In the genomic region with DNA sequence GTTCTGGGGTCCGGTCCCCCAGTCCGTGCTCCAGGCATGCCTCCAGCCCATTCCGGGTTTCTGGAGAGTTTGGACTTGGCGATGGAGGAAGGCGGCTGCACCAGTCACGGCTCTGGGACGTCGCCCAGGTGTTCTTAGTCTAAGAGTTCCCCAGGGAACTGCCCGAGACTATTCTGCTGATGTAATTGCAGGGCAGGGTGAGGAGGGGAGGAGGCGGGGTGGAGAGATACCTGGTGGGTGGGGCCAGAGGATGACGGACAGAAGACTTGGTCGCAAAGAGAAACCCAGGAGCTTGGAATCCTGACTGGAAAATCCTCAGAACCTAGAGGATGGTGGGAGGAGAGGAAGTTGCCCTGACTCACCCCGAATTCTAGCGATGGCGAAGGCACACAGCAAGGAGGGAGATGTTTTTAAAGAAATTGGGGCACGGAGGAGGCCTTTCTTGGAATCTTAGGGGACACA, we compare ENCODE assay signal across 10 mouse cellular contexts. TPM values are rescaled to one million over a fixed set of nuclear protein-coding genes. Genes with fewer than 3 reads are reported as not detected.
DNase-seq lines count a peak whose midpoint lies in the region; ATAC-seq and TF ChIP-seq lines count a peak whose summit lies in the region.
"Had no signal": no experiment of that assay in that cellular context is flagged by ENCODE, and none has a peak within 500 bp of the region (broad histone marks: within the 10 kb centered on the region; RNA-seq: fewer than 3 reads in every experiment).

No protein-coding gene starts in this region.

- no peaks in the 10 kb centered on the region for H3K36me3 ChIP-seq in heart, embryonic 16.5 days (ENCODE audit: control insufficient read depth, insufficient read depth)
- H3K36me3 ChIP-seq in stomach, postnatal 0 days (ENCODE audit: control insufficient read depth, insufficient read depth, low read length) = no peaks in the 10 kb centered on the region

- H3K9ac ChIP-seq in heart, embryonic 16.5 days (ENCODE audit: low read length) = no peak overlapping the region
- no peak overlapping the region for H3K9ac ChIP-seq in stomach, postnatal 0 days (ENCODE audit: low read length)

- no peaks in the 10 kb centered on the region for H3K9me3 ChIP-seq in heart, embryonic 16.5 days (replicated peaks; ENCODE audit: control insufficient read depth, low read length)
- no peaks in the 10 kb centered on the region for H3K9me3 ChIP-seq in stomach, postnatal 0 days (ENCODE audit: control insufficient read depth, low read length)

- H3K4me1 ChIP-seq in heart, embryonic 16.5 days (ENCODE audit: control insufficient read depth, insufficient read depth, low read length) = 0 out of 2 replicates have a peak, but pooled peaks cover 5% of the 10 kb centered on the region
- H3K4me1 ChIP-seq in stomach, postnatal 0 days (replicated peaks; ENCODE audit: control insufficient read depth, insufficient read depth) = peaks cover 3% of the 10 kb centered on the region; the same call in 1 of the 2 replicates

- no peak for ATAC-seq in heart, embryonic 16.5 days (replicated peaks; ENCODE audit: extremely low read depth, insufficient read depth, low FRiP score)
- ATAC-seq in stomach, postnatal 0 days (ENCODE audit: low FRiP score, low TSS enrichment) = peak; percentile 71
- ATAC-seq in granulocyte monocyte progenitor cell, adult 5-6 weeks (replicated peaks; ENCODE audit: poor library complexity, severe bottlenecking) = no peak

- DNase-seq in heart, adult 18-20 months = peak; percentile 8 to 9
- DNase-seq in heart, postnatal 4 days = no peak
- DNase-seq in R1 (ENCODE audit: low read depth, low spot score) = peak; percentile 93
- DNase-seq in large intestine, adult 2 months (ENCODE audit: low read depth, low spot score) = peak; percentile 48
- peak; percentile 28 for DNase-seq in lung, postnatal 14 days
- DNase-seq in stomach, postnatal 0 days (ENCODE audit: low spot score) = peak; percentile 73

- H3K4me2 ChIP-seq in heart, embryonic 16.5 days (ENCODE audit: low read depth, low read length) = peak overlapping the region; percentile 39
- H3K4me2 ChIP-seq in stomach, postnatal 0 days (replicated peaks; ENCODE audit: low read depth) = peak overlapping the region; percentile 47

- H3K4me3 ChIP-seq in heart, embryonic 16.5 days (ENCODE audit: low read length) = peak overlapping the region; percentile 19; the same call in 1 of the 2 replicates
- peak overlapping the region; percentile 20; the same call in 1 of the 2 replicates for H3K4me3 ChIP-seq in stomach, postnatal 0 days (ENCODE audit: low read depth, low read length)

- no peak overlapping the region for H3K27ac ChIP-seq in heart, embryonic 16.5 days (ENCODE audit: low read length)
- H3K27ac ChIP-seq in stomach, postnatal 0 days (replicated peaks) = no peak overlapping the region

- 4% methylated on average over 16 of the region's 16 CpGs for WGBS in heart, embryonic 16.5 days
- WGBS in large intestine, adult 2 months = 2% methylated on average over 16 of the region's 16 CpGs
- WGBS in stomach, postnatal 0 days = 2% methylated on average over 16 of the region's 16 CpGs

- TF ChIP-seq CTCF in stomach, postnatal 0 days (IDR thresholded peaks at IDR 0.05; ENCODE audit: low read depth) = no peak

- TF ChIP-seq EP300 in stomach, postnatal 0 days (optimal IDR thresholded peaks at IDR 0.05) = no peak

- H3K27me3 ChIP-seq in heart, embryonic 16.5 days (ENCODE audit: control insufficient read depth, insufficient read depth, low read length) = peaks cover 2% of the 10 kb centered on the region; the same call in 1 of the 2 replicates
- H3K27me3 ChIP-seq in stomach, postnatal 0 days (ENCODE audit: control insufficient read depth, insufficient read depth, low read length) = no peaks in the 10 kb centered on the region

RNA-seq across cellular contexts. Expression of a gene that starts 22.2 kb away (rescaled TPM):
- total RNA-seq in heart, adult 18-20 months (2021) = not detected
- not detected for total RNA-seq in heart, postnatal 4 days (2021)
- polyA plus RNA-seq in heart, embryonic 16.5 days (2015; fragmentation: Nextera tagmentation; extraction: Ambion mirVana) = not detected in 2 replicates
- not detected in 2 replicates for polyA plus RNA-seq in large intestine, adult 2 months (2012; rRNA removed)
- polyA plus RNA-seq in stomach, postnatal 0 days (2015; fragmentation: Nextera tagmentation; extraction: Ambion mirVana) = not detected in 2 replicates
- total RNA-seq in granulocyte monocyte progenitor cell, adult 5-6 weeks (2014; fragmentation: Nextera tagmentation) = not detected in 2 replicates
- not detected in 2 replicates for total RNA-seq in granulocyte monocyte progenitor cell, adult 5-6 weeks (2017)
- total RNA-seq: adrenal gland, postnatal 36 days; left cerebral cortex, postnatal 10 days had no signal

RNA-seq across cellular contexts. Expression of a gene that starts 34.6 kb away (rescaled TPM):
- not detected for total RNA-seq in heart, adult 18-20 months (2021)
- not detected for total RNA-seq in heart, postnatal 4 days (2021)
- polyA plus RNA-seq in heart, embryonic 16.5 days (2015; fragmentation: Nextera tagmentation; extraction: Ambion mirVana) = not detected in 2 replicates
- not detected in 2 replicates for polyA plus RNA-seq in large intestine, adult 2 months (2012; rRNA removed)
- not detected in 2 replicates for polyA plus RNA-seq in stomach, postnatal 0 days (2015; fragmentation: Nextera tagmentation; extraction: Ambion mirVana)
- not detected in 2 replicates for total RNA-seq in granulocyte monocyte progenitor cell, adult 5-6 weeks (2014; fragmentation: Nextera tagmentation)
- not detected in 2 replicates for total RNA-seq in granulocyte monocyte progenitor cell, adult 5-6 weeks (2017)
- total RNA-seq: adrenal gland, postnatal 36 days; left cerebral cortex, postnatal 10 days had no signal

RNA-seq across cellular contexts. Expression of a gene that starts 36.3 kb away (rescaled TPM):
- total RNA-seq in heart, adult 18-20 months (2021) = under 1 TPM; 0.46 to 0.65 TPM
- 1 to 10 TPM; 2.5 to 3.3 TPM for total RNA-seq in heart, postnatal 4 days (2021)
- 0.72 and 0.80 TPM in 2 replicates for polyA plus RNA-seq in heart, embryonic 16.5 days (2015; fragmentation: Nextera tagmentation; extraction: Ambion mirVana)
- polyA plus RNA-seq in large intestine, adult 2 months (2012; rRNA removed) = 1.7 and 2.0 TPM in 2 replicates
- polyA plus RNA-seq in stomach, postnatal 0 days (2015; fragmentation: Nextera tagmentation; extraction: Ambion mirVana) = 0.96 and 1.3 TPM in 2 replicates
- total RNA-seq in granulocyte monocyte progenitor cell, adult 5-6 weeks (2014; fragmentation: Nextera tagmentation) = 0.80 and 1.7 TPM in 2 replicates
- total RNA-seq in granulocyte monocyte progenitor cell, adult 5-6 weeks (2017) = 0.36 and 0.52 TPM in 2 replicates

RNA-seq across cellular contexts. Expression of a gene that starts 50.8 kb away (rescaled TPM):
- total RNA-seq in heart, adult 18-20 months (2021) = 1 to 10 TPM; 5.4 to 7.8 TPM
- total RNA-seq in heart, postnatal 4 days (2021) = 1 to 10 TPM; 7.1 to 7.5 TPM
- polyA plus RNA-seq in heart, embryonic 16.5 days (2015; fragmentation: Nextera tagmentation; extraction: Ambion mirVana) = 17.9 and 32.7 TPM in 2 replicates
- 13.4 and 16.2 TPM in 2 replicates for polyA plus RNA-seq in large intestine, adult 2 months (2012; rRNA removed)
- 18.9 and 23.1 TPM in 2 replicates for polyA plus RNA-seq in stomach, postnatal 0 days (2015; fragmentation: Nextera tagmentation; extraction: Ambion mirVana)
- total RNA-seq in granulocyte monocyte progenitor cell, adult 5-6 weeks (2014; fragmentation: Nextera tagmentation) = 420 and 510 TPM in 2 replicates
- 682 and 721 TPM in 2 replicates for total RNA-seq in granulocyte monocyte progenitor cell, adult 5-6 weeks (2017)

RNA-seq across cellular contexts. Expression of a gene that starts 52.6 kb away (rescaled TPM):
- total RNA-seq in heart, adult 18-20 months (2021) = not detected
- total RNA-seq in heart, postnatal 4 days (2021) = not detected
- polyA plus RNA-seq in heart, embryonic 16.5 days (2015; fragmentation: Nextera tagmentation; extraction: Ambion mirVana) = not detected in 2 replicates
- 3.1 and 4.3 TPM in 2 replicates for polyA plus RNA-seq in large intestine, adult 2 months (2012; rRNA removed)
- 87.1 and 87.6 TPM in 2 replicates for polyA plus RNA-seq in stomach, postnatal 0 days (2015; fragmentation: Nextera tagmentation; extraction: Ambion mirVana)
- not detected in 2 replicates for total RNA-seq in granulocyte monocyte progenitor cell, adult 5-6 weeks (2014; fragmentation: Nextera tagmentation)
- not detected in 2 replicates for total RNA-seq in granulocyte monocyte progenitor cell, adult 5-6 weeks (2017)
- total RNA-seq: adrenal gland, postnatal 36 days; left cerebral cortex, postnatal 10 days had no signal
